Mouse (Mus musculus) forebrain, embryonic 13.5 days (tissue): ENCODE measurements around the gene Mrgprf. TPM values are rescaled to one million over a fixed set of nuclear protein-coding genes. Genes with fewer than 3 reads are reported as not detected.

Experiments used
- ATAC-seq: fragments of 200-750 bp; cut with Nextera tagmentation; 2 replicates; pipeline ENCODE4 v1.8.0; 2017
- H3K27ac ChIP-seq: fragments of 300-500 bp; sonication (generic); 2 replicates; pipeline ENCODE4 v1.5.1; 2015; ENCODE audit warnings: inconsistent platforms, mild to moderate bottlenecking, moderate library complexity
- H3K27me3 ChIP-seq: fragments of 300-500 bp; sonication (generic); 2 replicates; pipeline ENCODE4 v1.6.1; 2015; ENCODE audit warnings: mild to moderate bottlenecking, inconsistent platforms
- H3K36me3 ChIP-seq: fragments of 300-500 bp; sonication (generic); 2 replicates; pipeline ENCODE4 v1.6.1; 2015; ENCODE audit warnings: mild to moderate bottlenecking, inconsistent platforms; ENCODE audit not compliant: poor library complexity, severe bottlenecking
- H3K4me1 ChIP-seq: fragments of 300-500 bp; sonication (generic); 2 replicates; pipeline ENCODE4 v1.6.1; 2015; ENCODE audit warnings: inconsistent platforms
- H3K4me2 ChIP-seq: fragments of 300-500 bp; sonication (generic); 2 replicates; pipeline ENCODE4 v1.6.1; 2015; ENCODE audit warnings: inconsistent platforms, mild to moderate bottlenecking, moderate library complexity
- H3K4me3 ChIP-seq: fragments of 300-500 bp; sonication (generic); 2 replicates; pipeline ENCODE4 v1.5.1; 2015; ENCODE audit warnings: mild to moderate bottlenecking, inconsistent platforms
- H3K9ac ChIP-seq: fragments of 300-500 bp; sonication (generic); 2 replicates; pipeline ENCODE4 v1.6.1; 2015; ENCODE audit warnings: mild to moderate bottlenecking, inconsistent platforms
- H3K9me3 ChIP-seq: fragments of 300-500 bp; sonication (generic); replicated peaks from 2 replicates; pipeline ENCODE4 v1.6.1; 2016; ENCODE audit warnings: inconsistent platforms
- WGBS: fragments of 180-500 bp; shearing (Covaris S2); methylation state at CpG from one replicate; pipeline ENCODE4 v1.1.7; 2015; 5-methylcytosine and 5-hydroxymethylcytosine counted together
- polyA plus RNA-seq: library from polyadenylated mRNA; unstranded; fragments of >200 nt; fragmentation: Nextera tagmentation; extraction: Ambion mirVana; gene quantifications from 2 replicates; pipeline ENCODE4 v1.2.1, GENCODE M21; 2015

The Mrgprf gene
- polyA plus RNA-seq, 1 experiment from 2014 or later = 1.9 TPM

DNA sequence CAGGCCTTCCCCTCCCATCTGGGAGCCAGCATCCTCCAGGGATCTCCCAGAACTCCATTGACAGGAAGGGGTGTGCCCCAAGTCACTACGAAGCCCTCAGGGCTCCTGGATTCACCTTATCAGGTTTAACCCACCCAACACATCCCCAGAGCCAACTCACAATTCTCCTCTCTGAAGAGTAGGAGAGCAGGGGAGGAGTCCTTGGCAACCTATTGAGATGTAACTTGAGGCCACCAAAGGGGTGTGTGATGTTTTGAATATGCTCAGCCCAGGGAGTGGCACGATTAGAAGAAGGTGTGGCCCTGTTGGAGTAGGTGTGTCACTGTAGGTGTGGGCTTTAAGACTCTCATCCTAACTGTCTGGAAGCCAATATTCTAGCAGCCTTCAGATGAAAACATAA, 25.1 kb downstream of the Mrgprf start:
- WGBS = 75% methylated on average over 2 of the region's 2 CpGs
- H3K27me3 ChIP-seq = no peaks in the 10 kb centered on the region
- no peak overlapping the region for H3K27ac ChIP-seq
- no peak overlapping the region for H3K4me3 ChIP-seq
- no peak for ATAC-seq
- no peak overlapping the region for H3K9ac ChIP-seq
- H3K4me1 ChIP-seq = no peaks in the 10 kb centered on the region
- no peaks in the 10 kb centered on the region for H3K9me3 ChIP-seq
- no peaks in the 10 kb centered on the region for H3K36me3 ChIP-seq
- no peak overlapping the region for H3K4me2 ChIP-seq

DNA sequence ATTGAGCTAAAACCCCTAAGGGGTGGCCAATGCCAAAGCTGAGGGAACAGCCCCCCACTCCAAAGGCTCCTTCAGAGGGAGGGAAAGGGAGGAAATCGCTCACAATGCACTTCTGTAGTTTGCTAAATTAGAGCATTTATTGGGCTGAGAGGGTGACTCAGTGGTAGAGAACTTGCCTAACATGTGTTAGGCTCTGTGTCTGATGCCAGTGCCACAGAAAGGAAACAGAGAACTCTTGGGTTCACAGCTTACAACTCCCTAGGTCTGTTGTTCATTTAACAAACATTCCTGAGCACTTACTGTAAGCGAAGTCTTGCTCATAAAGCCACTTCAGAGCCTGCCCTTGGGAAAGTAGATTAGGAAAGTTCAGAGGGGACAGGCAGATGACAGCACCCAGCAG, 29.4 kb downstream of the Mrgprf start:
- H3K27ac ChIP-seq = no peak overlapping the region
- no peak overlapping the region for H3K4me2 ChIP-seq
- no peak overlapping the region for H3K9ac ChIP-seq
- H3K9me3 ChIP-seq = no peaks in the 10 kb centered on the region
- 71% methylated on average over 2 of the region's 2 CpGs for WGBS
- no peaks in the 10 kb centered on the region for H3K27me3 ChIP-seq
- no peak for ATAC-seq
- no peak overlapping the region for H3K4me3 ChIP-seq
- H3K4me1 ChIP-seq = no peaks in the 10 kb centered on the region
- H3K36me3 ChIP-seq = no peaks in the 10 kb centered on the region

DNA sequence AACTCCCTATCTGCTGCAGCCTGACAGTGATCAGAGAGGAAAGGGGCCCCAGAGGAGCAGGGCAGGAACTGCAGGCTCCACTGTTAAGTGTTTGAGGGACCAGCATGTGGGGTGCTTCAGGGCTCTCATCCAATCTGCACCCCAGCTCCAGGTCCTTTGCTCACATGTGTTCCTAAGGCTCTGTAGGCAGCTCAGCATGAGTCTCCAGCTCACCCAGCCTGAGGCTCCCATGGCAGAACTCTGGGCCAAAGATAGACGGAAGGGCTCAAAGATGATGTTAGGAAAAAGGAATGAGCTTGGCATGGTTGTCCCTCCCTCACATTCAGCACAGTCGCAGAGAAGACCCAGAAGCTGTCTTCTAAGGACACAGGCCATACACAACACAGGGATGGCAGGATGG, 30.0 kb downstream of the Mrgprf start:
- no peak for ATAC-seq
- Histone ChIP-seq H3K4me3 (no peak overlapping the region), H3K9ac (no peak overlapping the region), H3K27ac (no peak overlapping the region), H3K36me3 (no peaks in the 10 kb centered on the region), H3K4me2 (no peak overlapping the region), H3K27me3 (no peaks in the 10 kb centered on the region), H3K9me3 (no peaks in the 10 kb centered on the region), H3K4me1 (peaks cover 4% of the 10 kb centered on the region; the same call in 1 of the 2 replicates)
- 84% methylated on average over 2 of the region's 2 CpGs for WGBS

DNA sequence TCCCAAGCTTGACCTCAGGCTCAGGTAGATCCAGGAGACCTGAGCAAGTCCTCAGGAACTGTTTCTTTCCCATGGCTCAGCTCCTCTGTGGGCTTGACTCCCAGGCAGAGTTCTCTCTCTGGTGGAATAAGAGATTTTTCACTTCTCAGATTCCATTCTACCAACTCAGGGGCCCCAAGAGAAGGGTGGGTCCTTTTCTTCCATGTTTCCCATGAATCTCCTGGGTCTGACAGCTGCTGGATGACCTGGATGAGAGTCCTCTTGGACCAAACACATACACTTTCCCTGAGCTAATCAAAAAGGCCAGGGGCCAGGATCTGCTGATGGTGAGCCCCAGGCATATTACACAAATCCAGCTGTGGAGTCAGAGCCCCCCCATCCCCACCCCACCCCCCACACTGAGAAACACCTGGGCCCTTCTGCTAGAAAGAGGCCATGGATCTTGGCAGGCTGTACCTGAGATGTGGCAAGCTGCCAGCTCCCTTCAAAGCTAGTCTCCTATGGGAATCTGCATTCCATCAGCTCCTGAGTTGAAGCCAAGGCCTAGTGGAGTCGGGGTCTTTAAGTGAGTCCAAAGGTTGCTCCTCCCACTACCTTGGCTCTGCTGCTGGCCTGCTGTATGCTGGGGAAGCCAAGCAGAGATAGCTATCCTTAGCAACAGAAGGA, 31.9 kb downstream of the Mrgprf start:
- 67% methylated on average over 1 of the region's 1 CpGs for WGBS
- Histone ChIP-seq H3K9me3 (no peaks in the 10 kb centered on the region), H3K4me3 (no peak overlapping the region), H3K4me2 (no peak overlapping the region), H3K4me1 (peaks cover 4% of the 10 kb centered on the region; the same call in 1 of the 2 replicates), H3K27ac (no peak overlapping the region), H3K9ac (no peak overlapping the region), H3K27me3 (no peaks in the 10 kb centered on the region), H3K36me3 (no peaks in the 10 kb centered on the region)
- no peak for ATAC-seq

DNA sequence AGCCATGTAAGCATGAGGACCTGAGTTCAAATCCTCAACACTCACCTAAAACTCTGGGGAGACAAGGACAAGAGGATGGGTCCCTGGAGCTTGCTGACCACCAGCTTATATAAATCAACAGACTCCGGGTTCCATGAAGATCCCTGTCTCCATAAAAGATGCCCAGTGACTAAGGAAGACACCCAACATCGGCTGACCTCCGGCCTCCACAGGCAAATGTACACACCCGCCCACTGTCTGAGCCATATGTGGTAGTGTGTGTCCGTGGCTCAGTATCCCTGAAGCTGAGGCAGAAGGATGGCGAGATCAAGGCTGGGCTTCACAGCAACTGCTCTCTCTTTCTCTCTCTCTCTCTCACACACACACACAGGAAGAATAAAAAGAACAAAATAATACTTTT, 33.3 kb downstream of the Mrgprf start:
- no peak overlapping the region for H3K4me3 ChIP-seq
- H3K9me3 ChIP-seq = no peaks in the 10 kb centered on the region; the same call in 1 of the 2 replicates
- no peaks in the 10 kb centered on the region for H3K36me3 ChIP-seq
- H3K27me3 ChIP-seq = no peaks in the 10 kb centered on the region
- H3K4me1 ChIP-seq = peaks cover 4% of the 10 kb centered on the region; the same call in 1 of the 2 replicates
- no peak for ATAC-seq
- H3K27ac ChIP-seq = no peak overlapping the region
- H3K9ac ChIP-seq = no peak overlapping the region
- WGBS = 92% methylated on average over 6 of the region's 6 CpGs
- H3K4me2 ChIP-seq = no peak overlapping the region

DNA sequence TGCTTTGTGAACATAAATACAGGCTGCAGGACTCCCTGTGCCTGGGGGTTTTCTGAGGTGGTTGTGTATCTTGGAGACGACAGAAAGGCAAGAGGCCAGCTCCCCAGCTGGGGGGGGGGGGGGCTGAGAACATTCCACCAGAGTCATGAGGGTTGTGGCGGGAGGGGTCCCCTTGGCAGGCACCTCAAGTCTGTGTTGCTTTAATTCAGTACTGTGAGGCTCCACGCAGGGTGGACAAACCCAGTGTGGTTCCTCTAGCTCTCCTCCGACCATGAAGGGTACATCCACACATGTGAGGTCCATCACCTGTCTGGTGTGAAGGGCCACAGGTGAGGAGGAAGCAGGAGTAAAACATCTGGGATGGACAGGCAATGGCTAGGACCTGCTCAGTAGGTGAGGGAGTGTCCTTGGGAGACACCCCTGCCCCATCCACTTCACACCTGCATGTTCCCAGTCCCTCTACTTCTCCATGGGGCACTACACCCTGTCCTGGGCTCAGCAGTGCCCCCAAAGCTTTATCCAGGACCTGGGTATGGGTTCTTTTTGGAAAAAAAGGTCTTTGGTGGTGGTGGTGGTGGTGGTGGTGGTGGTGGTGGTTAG, 33.9 kb downstream of the Mrgprf start:
- no peaks in the 10 kb centered on the region; the same call in 1 of the 2 replicates for H3K9me3 ChIP-seq
- WGBS = 71% methylated on average over 3 of the region's 4 CpGs
- H3K4me1 ChIP-seq = peaks cover 4% of the 10 kb centered on the region; the same call in 1 of the 2 replicates
- no peak overlapping the region for H3K4me2 ChIP-seq
- no peaks in the 10 kb centered on the region for H3K36me3 ChIP-seq
- ATAC-seq = no peak
- H3K27me3 ChIP-seq = no peaks in the 10 kb centered on the region
- H3K27ac ChIP-seq = no peak overlapping the region
- H3K9ac ChIP-seq = no peak overlapping the region
- no peak overlapping the region for H3K4me3 ChIP-seq

DNA sequence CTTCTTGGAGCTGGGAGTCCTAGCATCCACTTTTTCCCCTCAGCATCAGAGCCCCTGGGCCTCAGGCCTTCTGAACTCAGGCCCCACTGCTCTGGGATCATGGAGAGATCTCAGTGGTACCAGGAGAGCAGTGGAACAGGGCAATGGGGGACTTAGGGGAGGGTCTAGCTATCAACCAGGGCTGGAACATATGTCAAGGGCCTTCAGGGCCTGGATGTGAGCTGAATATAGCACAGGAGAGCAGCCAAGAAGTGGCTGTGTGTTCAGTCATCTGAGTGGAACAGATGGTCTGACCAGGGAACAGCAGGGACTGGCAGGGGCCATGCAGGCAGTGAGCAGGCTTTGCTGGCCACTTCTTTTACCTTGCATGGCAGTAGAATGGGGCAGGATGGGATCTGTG, 34.6 kb downstream of the Mrgprf start:
- Histone ChIP-seq H3K27ac (no peak overlapping the region), H3K9ac (no peak overlapping the region), H3K27me3 (no peaks in the 10 kb centered on the region), H3K36me3 (no peaks in the 10 kb centered on the region), H3K9me3 (no peaks in the 10 kb centered on the region; the same call in 1 of the 2 replicates), H3K4me3 (no peak overlapping the region), H3K4me1 (peaks cover 4% of the 10 kb centered on the region; the same call in 1 of the 2 replicates), H3K4me2 (no peak overlapping the region)
- peak; percentile 62; the same call in 1 of the 2 replicates for ATAC-seq

DNA sequence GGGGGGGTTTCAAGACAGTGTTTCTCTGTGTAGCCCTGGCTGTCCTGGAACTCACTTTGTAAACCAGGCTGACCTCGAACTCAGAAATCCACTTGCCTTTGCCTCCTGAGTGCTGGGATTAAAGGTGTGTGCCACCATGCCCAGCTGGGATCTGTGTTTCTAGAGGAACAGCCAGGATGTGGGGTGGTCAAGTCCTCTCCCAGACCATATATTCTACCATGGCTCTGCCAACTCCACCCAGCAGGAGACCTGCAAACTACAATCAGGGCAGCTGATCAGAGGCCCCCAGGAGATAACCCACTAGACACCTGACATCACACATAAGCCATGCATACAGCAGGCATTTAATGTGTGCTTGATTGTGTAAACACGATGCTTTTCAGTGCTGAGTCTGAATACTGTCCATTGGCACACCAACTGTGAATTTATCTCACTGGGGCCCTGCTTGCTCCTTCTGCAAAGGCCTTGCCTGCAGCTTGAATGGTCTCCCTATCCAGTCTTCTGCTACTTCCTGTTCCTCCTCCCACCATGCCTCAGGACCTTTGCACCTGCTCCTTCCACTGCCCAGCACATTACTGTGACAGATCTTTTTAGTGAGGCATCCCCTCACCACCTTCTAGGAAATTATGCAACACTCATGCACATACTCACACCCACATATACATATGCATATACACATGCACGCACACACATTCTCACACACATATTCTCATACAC, 35.1 kb downstream of the Mrgprf start:
- Histone ChIP-seq H3K9ac (no peak overlapping the region), H3K9me3 (no peaks in the 10 kb centered on the region; the same call in 1 of the 2 replicates), H3K4me2 (no peak overlapping the region), H3K4me1 (peaks cover 4% of the 10 kb centered on the region; the same call in 1 of the 2 replicates), H3K36me3 (no peaks in the 10 kb centered on the region), H3K27ac (no peak overlapping the region), H3K4me3 (no peak overlapping the region), H3K27me3 (no peaks in the 10 kb centered on the region)
- 89% methylated on average over 3 of the region's 3 CpGs for WGBS
- no peak for ATAC-seq

DNA sequence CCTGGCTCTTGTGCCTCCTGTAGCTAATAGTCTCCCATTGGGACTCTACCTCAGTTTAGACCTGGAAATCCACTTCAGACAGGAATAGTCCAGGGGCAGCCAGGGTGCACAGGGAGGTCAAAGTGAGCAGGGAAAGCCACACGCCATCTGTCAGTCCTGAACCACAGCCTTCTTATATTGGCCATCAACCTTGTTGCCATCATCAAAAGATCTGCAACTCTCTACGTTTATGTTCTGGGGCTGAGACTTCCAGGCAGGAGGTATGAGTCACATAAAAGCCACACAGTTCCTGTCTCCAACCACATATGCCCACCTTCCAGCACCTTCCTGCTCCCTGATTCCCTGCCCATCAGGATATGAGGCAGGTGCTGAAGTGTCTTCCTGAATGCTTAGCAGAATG, 37.3 kb downstream of the Mrgprf start:
- no peaks in the 10 kb centered on the region for H3K27me3 ChIP-seq
- peaks cover 4% of the 10 kb centered on the region; the same call in 1 of the 2 replicates for H3K4me1 ChIP-seq
- H3K36me3 ChIP-seq = no peaks in the 10 kb centered on the region
- H3K9ac ChIP-seq = no peak overlapping the region
- H3K9me3 ChIP-seq = no peaks in the 10 kb centered on the region; the same call in 1 of the 2 replicates
- no peak overlapping the region for H3K4me2 ChIP-seq
- H3K27ac ChIP-seq = no peak overlapping the region
- no peak for ATAC-seq
- WGBS = 78% methylated on average over 2 of the region's 2 CpGs
- no peak overlapping the region for H3K4me3 ChIP-seq

DNA sequence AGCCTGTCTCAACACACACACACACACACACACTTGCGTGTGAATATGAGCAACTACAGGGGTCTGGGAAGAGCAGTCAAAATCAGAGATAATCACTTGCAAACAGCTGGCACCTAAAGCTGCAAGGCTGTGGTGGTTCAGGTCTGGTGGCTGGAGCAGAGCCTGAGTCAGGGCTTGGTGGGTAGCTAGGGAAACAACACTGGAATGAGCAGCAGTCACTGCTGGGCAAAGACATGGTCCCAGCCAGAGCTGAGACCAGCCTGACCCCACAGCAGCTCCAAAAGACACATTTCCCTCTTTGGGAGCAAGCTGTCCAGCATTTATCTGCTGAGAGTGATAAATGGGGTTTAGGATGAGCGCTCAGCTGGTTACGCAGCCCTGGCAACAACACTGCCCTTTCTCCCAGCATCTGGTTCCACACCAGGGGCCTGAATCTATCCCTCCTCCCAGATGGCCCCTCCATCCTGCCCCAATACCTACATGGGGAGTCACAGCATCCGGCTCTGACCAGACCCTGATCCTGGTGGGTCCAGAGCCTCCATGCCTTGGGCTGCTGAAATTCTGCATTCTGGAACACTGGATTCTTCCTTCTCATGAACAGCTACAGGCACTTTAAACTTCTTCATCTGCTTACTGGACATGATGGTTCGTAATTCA, 39.7 kb downstream of the Mrgprf start:
- no peak for ATAC-seq
- Histone ChIP-seq H3K9ac (no peak overlapping the region), H3K4me1 (no peaks in the 10 kb centered on the region), H3K4me2 (no peak overlapping the region), H3K27me3 (no peaks in the 10 kb centered on the region), H3K36me3 (no peaks in the 10 kb centered on the region), H3K9me3 (no peaks in the 10 kb centered on the region; the same call in 1 of the 2 replicates), H3K27ac (no peak overlapping the region), H3K4me3 (no peak overlapping the region)
- 87% methylated on average over 5 of the region's 5 CpGs for WGBS
